Mouse (Mus musculus): ENCODE data around the gene Tspear.

Tspear gene

DNA sequence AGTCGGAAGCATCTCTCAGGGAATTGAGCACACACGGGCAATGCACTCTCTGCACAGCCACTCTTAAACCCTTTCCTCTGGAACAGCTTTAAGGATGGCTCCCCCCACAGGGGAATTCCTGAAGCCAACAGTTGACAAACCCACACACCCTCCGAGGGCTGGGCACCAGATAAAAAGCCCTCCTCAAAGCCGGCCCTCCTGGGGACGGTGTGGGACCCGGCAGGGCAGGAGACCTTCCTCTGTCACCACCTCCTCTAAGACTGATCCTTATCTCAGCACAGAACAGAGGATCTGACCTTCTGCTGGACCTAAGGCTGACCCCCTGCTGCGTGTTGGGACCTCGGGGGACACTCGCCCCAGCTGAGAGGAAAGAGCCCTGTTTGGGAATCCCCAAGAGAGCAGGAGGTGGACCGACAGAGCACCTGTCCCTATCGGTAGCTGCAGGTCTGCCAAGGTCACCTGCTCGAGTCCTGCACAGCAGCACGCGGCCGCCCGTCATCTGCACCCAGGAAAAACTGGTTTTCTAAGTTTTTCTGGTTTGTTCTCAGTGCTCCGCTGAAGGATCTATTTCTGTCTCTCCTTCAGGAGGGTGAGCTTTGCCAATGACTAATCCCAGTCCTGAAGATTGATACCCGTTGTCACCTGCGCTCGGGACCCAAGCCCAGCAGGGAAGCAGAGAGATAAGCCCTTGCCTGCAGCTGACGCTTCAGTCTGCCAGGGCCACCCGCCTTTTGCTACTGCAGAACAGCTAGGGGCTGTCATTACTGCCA is at the start of gene Tspear:
TSS of gene Tspear (plus strand) at position 675 of the 770 bp plus-strand sequence.
- ChIA-PET CTCF (interaction anchor here in 2 of 4 experiments (0.6 to 0.8 kb wide), 2 partner anchors 39 to 143 kb away, joined by 3 read pairs; no protein-coding TSS in a partner anchor), POLR2A (interaction anchor here in 3 of 4 experiments (0.5 to 0.7 kb wide), 4 partner anchors 19 to 1075 kb away, joined by 3 to 4 read pairs (median 3); no protein-coding TSS in a partner anchor)

DNA sequence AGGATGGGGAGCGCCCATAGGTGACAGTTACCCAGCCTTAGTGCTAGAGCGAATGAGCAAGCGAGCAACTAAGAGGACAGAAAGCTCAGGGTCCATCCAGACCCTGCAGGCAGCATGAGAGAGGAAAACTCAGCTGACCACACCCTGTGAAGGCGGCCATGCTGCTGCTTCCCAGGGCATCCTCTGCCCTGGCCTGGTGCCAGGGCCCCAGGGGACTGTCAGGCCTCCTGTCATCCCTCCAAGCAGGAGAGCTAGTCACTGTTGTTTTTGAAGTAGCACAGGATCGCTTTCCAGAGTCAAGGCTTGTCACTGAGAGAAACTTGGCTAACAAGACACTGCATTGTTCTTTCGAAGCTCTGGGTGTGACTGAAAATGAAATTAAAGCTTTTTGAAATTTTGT is 47.4 kb upstream of the Tspear start:
- ChIA-PET POLR2A (interaction anchor here in 2 of 4 experiments (0.5 to 0.7 kb wide), 2 partner anchors 11 to 600 kb away, joined by 3 read pairs; no protein-coding TSS in a partner anchor), CTCF (interaction anchor here in 2 of 4 experiments (0.9 to 1.0 kb wide), 2 partner anchors 12 to 96 kb away, joined by 3 to 4 read pairs; no protein-coding TSS in a partner anchor)

DNA sequence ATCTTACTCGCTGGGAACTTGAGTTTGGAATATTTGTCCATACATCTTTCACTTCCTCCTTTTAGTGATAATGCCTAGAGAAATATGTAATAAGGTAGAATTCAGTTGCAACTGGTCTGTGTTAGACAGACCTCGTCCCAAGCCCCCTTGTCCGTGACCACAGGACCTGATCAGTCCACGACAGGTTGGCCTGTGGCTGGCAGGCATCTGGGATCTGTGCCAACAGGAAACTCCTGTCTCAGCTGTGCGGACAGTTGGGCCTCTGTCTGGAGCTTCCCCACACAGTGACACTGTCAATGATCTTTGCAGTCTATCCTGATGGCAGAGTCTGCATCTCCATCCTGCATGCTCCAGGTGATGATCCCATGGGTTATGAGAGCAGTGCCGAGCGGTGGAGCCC is 43.2 kb upstream of the Tspear start:
- POLR2A ChIA-PET, result interaction anchor here in 1 of 4 experiments (1.1 kb wide), 1 partner anchor 22 kb away, joined by 3 read pairs; no protein-coding TSS in a partner anchor
- CTCF ChIA-PET, result no interaction called here

DNA sequence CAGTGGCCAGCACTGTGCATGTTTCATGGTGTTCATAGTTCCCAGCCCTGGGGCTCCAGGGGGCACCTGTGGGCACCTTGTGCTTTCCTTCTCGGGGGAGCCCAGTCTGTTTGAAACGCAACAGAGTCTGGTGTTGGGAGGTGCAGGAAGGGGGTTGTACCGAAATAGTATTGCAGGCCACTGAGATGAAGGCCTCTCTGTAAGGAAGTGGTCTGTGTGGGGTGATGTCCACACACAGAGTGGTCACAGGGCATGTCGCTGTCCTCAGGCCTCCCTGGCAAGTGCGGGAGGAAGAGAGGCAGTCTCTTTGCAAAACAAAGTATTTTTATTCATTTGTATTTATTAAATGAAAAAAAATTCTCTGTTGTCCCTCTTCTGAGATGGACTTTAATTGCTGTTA is 40.8 kb upstream of the Tspear start:
- CTCF ChIA-PET, result no interaction called here

DNA sequence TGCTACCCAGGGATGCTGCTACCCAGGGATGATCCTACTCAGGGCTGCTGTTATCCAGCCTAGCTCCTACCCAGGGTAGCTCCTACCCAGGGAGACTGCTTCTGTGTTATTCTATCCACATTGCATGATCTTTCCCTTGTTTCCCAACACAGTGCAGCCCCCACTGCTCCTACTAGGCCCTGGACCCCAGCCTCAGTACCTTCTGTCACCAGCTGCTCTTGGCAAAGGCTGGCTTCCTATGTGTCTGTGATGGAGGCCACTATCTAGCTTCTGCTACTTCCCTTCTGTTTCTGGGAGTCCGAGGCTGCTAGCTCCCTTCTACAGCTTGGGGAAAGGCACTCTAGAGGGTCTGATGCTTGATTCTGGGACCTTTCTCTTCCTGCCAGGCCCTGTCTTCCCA is 38.9 kb upstream of the Tspear start:
- ChIA-PET CTCF (interaction anchor here in 1 of 4 experiments (0.5 kb wide), 1 partner anchor 32 kb away, joined by 5 read pairs; no protein-coding TSS in a partner anchor), POLR2A (interaction anchor here in 2 of 4 experiments (0.8 to 1.3 kb wide), 5 partner anchors 14 to 254 kb away, joined by 3 to 4 read pairs (median 3); partner anchors contain the start of gene Pttg1ip (in 1 of the 2))

More for the DNA sequence above, 40.8 kb upstream of the Tspear start:
- POLR2A ChIA-PET, result interaction anchor here in 1 of 4 experiments (0.6 to 1.1 kb wide), 2 partner anchors 39 to 143 kb away, joined by 3 read pairs; no protein-coding TSS in a partner anchor

DNA sequence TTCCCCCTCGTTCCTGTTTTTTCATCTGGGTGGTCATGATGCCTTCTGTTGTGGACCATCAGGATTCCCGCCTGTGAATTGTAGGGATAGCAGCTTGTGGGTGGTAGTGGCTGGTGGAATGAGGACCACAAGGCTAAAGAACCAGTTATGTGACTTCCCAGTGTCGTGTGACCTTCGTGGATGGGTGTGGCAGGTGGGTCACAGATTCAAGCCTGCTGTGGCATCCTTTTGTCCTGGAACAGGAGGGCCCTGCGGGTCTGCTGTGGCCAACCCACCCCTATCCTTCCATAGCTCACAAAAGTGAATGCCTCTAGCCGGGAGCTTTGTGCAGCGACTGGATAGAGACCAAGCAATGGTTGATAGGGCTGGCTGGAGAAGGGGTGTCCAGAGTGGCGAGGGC is 38.5 kb upstream of the Tspear start:
- CTCF ChIA-PET, result no interaction called here
- POLR2A ChIA-PET, result interaction anchor here in 2 of 4 experiments (0.5 to 1.3 kb wide), 6 partner anchors 14 to 254 kb away, joined by 3 to 5 read pairs (median 3); partner anchors contain the start of gene Pttg1ip (in 1 of the 2)

DNA sequence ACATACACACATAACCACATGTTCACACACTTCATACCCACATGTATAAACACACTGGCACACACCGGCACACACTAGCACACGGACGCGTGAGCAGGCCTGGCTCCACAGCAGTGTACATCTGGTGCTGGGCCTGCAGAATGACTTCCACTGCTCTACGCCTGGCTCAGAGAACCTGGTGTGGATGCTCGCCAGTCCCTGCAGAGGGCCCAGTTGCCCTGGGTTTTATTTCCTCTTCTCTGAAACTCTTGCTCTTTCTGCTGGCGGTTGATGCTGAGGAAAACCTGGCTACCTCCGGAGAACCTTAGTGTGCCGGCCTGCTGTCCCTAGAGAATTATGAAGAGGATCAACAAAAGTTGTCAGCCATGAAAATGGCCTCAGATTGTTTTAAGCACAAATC is 34.3 kb upstream of the Tspear start:
- CTCF ChIA-PET, result no interaction called here
- POLR2A ChIA-PET, result no interaction called here

DNA sequence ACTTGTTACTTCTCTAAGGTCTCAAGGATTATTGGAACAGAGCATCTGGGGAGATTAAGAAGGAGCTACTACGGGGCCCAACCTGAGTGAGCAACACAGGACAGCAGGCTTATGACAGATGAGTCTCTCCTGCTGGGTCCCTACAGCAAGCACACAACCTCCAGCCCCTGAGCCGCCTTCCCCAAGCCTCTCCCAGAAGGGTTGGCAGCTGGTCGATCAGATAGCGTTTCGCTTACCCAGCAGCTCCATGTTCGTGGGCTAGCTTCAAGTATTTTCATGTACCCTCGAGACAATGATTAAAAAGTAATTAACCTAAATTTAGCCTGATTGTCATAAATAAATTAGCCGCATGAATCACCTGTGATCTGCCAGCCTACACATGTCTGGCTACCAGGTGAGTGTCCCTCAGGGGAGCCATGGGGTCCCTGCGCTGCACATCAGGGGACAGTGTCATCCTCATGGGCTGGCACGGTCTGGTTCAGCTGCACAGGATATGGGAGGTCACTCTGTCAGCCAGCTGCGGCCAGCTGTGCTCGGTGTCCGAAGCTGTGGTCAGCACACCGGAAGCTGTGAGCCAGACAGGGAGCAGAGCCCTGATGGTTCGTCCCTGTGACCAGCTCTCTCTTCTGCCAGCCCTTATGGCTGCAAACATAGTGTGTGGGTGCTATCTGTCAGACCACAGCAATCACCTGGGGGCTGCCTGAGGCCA is 27.9 kb upstream of the Tspear start:
- POLR2A ChIA-PET, result interaction anchor here in 1 of 4 experiments (1.4 kb wide), 1 partner anchor 9 kb away, joined by 3 read pairs; no protein-coding TSS in a partner anchor
- CTCF ChIA-PET, result interaction anchor here in 1 of 4 experiments (1.3 kb wide), 1 partner anchor 115 kb away, joined by 3 read pairs; no protein-coding TSS in a partner anchor

DNA sequence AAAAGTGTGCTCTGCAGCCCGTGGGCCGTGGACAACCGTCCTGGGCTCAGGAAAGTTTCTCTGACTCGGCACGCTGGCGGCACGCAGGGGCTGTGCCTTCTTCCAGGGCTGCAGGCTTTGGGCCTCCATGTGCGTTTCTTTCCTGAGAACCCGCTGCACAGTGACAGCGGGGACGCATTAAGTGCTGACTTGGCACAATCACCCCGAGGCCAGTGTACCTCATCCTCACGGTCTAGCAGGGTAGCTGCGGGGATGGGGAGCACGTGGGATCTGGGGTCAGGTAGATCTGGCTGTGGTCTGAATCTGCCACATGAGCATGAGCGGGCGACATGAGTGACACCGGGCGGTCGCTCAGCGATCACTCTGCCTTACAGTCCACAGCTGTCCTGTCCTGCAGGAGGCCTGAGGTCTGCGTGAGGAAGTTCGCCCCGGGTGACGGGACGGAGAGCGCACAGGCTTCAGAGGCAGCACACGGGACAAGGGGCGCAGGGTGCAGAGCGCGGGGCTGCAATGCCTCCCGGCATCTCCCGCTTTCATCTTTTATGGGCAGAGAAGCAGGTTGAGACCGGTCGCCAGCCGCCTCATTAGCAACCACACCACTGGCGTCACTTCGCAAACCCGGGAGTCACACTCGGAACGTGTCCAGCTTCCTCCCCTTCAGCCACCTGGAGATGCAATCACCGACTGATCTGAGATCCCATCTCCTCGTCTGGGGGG is 22.3 kb upstream of the Tspear start:
- ChIA-PET POLR2A (interaction anchor here in 2 of 4 experiments (0.5 to 1.2 kb wide), 2 partner anchors 15 to 20 kb away, joined by 3 to 4 read pairs; no protein-coding TSS in a partner anchor), CTCF (interaction anchor here in 1 of 4 experiments (0.6 kb wide), 2 partner anchors 61 to 327 kb away, joined by 3 read pairs; no protein-coding TSS in a partner anchor)

DNA sequence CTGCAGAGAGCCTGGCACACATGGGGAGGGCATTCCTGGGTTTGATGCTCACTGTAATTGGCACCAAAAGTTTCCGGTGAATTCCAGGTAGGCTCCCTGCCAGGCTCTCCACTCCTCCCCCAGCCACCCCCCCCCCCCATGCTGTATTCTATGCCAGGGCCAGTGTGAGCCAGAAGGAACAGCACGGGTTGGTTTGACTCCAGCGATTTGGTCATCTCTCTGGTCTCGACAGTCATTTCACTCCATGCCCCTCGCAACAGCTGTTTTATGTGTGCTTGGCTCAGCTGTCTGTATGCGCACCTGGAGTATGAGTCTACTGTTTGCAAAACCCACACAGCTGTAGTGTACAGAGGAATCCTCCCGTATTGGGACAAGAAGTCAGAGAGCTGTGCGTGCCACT is 20.0 kb upstream of the Tspear start:
- POLR2A ChIA-PET, result interaction anchor here in 2 of 4 experiments (0.6 to 0.9 kb wide), 2 partner anchors 18 to 269 kb away, joined by 3 to 6 read pairs; no protein-coding TSS in a partner anchor

DNA sequence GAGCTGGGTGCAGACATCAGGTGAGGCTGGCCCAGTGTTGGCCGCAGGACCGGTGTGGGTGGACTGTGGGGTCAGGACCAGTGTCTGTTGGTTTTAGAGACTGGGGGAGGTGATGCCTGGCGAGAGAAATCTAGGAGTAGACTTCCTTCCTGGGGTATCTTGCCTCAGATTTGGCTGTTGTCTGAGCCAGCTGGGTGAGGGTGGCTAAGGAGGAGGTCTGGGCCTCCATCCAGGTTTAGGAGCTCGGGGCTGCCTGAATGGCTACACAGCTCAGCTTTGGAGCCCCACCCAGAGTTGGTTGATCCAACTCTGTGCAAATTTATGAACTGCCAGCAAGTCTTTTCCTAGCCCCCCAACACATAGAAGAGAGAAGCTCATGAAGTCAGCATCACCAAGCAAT is 19.0 kb upstream of the Tspear start:
- CTCF ChIA-PET, result interaction anchor here in 1 of 4 experiments (1.2 kb wide), 1 partner anchor 211 kb away, joined by 3 read pairs; no protein-coding TSS in a partner anchor
- POLR2A ChIA-PET, result interaction anchor here in 1 of 4 experiments (0.7 kb wide), 1 partner anchor 19 kb away, joined by 4 read pairs; the partner anchor contains the start of gene Tspear

More for the DNA sequence above, 20.0 kb upstream of the Tspear start:
- CTCF ChIA-PET, result interaction anchor here in 2 of 4 experiments (0.6 to 1.2 kb wide), 2 partner anchors 115 to 212 kb away, joined by 3 read pairs; no protein-coding TSS in a partner anchor

DNA sequence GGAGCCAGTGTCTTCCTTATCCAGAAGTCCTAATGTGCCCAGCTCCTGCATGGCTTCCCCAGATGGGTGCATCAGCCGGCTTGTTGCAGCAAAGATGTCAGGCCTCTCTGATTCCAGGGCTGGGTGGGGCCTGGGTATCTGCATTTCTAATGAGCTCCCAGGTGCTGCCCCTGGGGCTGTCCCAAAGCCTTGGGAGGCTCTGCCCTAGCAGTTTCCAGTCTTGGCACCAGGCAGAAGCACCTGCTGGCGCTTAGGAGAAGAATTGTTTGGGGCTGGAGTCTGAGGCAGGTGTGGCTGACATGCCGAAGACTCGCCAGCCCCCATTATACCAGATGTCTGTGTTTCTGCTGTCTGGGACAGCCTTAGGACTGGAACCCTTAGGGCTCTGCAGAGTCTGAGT is 15.7 kb upstream of the Tspear start:
- ChIA-PET POLR2A (no interaction called here), CTCF (interaction anchor here in 1 of 4 experiments (0.6 kb wide), 1 partner anchor 339 kb away, joined by 4 read pairs; the partner anchor contains the start of gene Pfkl)

DNA sequence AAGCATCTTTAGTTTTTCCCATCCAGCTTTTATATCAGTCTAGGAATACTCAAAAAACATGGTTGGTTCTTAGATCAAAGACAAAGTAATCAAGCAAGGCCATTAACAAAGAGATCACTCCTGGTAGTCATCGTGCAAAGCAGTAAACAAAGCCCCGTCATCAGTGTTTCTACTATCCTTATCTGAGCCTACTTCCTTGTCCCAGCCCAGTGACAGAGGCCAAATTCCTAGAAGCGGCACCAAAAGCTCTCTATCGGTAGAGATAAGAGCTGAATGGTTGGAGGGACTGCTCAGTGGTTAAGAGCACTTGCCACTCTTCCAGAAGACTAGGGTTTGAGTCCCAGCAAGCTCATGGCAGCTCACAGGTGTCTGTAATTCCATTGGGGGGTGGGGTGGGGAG is 14.8 kb upstream of the Tspear start:
- CTCF ChIA-PET, result no interaction called here
- POLR2A ChIA-PET, result interaction anchor here in 1 of 4 experiments (0.6 kb wide), 1 partner anchor 640 kb away, joined by 3 read pairs; no protein-coding TSS in a partner anchor

DNA sequence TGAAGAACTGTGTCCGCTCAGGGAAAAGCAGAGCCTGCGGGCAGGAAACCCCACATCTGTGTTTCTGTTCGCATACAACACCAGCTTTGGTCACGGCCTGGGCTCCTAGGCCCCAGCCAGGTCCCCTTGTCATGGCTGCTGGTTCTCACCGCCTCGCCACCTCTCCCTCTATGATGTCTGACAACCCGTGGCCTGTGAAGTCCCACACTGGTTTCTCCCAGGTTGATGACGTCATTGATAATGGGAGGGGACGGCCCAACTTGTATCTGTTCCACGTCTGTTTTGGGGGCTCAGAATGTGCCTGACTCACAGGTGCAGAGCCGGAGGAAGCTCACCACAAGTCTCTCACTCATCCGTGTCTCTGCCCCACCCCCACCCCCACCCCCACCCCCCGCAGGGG is 12.6 kb upstream of the Tspear start:
- POLR2A ChIA-PET, result interaction anchor here in 1 of 4 experiments (1.3 kb wide), 1 partner anchor 101 kb away, joined by 3 read pairs; no protein-coding TSS in a partner anchor
- CTCF ChIA-PET, result no interaction called here

DNA sequence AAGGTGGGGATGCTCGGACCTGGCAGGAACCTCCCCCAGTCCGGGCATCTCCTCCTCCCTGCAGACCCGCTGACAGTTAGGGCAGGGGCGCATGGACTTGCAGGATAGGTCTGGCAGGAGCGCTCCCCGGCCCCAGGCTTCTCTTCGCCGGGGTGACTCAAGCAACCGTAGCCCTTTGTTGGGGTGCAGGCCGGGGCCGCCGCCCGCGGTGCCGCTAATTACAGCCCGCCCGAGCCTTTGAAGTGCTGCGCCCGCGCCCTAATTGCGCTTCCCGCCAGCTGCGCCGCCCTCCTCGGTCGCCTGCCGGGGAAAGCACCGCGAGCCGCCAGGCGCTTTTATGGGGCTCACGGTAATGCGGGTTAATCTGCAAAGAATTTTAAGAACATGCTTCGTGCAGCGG is 8.8 kb upstream of the Tspear start:
- ChIA-PET POLR2A (no interaction called here), CTCF (no interaction called here)

DNA sequence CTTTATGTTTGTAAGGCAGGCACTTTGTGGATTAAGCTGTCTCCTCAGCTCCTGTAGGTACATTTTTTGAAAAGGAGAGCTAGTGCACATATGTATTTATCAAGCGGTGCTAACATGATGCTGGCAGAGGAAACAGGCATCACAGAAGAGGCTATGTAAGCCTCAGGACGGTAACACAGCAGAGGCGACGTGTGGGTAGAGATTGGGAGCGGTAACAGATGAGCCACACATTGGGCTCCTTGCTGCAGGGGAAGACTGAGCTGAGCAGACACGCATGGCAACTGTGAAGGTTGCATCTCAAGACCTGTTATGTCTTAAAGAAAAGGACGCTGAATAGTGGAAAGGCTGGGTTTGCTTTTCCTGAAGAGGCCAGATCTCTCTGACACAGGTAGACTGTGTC is 3.4 kb upstream of the Tspear start:
- POLR2A ChIA-PET, result interaction anchor here in 2 of 4 experiments (0.7 to 1.1 kb wide), 2 partner anchors 50 to 57 kb away, joined by 3 to 7 read pairs; no protein-coding TSS in a partner anchor
- CTCF ChIA-PET, result no interaction called here

DNA sequence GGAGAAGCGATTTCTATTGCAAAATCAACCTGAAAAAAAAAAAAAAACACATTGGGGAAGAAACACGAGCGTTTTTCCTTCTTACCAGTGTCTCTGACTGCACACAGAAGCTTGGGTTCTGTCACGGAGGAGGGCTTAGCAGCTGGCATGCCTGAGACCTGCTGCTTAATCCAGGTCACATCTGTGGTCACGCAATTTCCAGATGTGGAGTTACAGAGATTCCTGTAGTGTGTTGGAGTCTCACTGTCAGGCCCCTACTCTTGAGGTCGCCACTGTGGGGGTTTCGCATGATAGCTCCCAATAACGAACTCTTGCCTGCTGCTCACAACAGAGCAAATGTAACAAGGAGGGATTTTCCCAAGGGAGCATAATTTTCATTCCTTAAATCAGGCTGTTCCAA is 2.2 kb upstream of the Tspear start:
- CTCF ChIA-PET, result interaction anchor here in 3 of 4 experiments (0.6 to 0.7 kb wide), 4 partner anchors 132 to 533 kb away, joined by 3 to 7 read pairs (median 3); no protein-coding TSS in a partner anchor
- POLR2A ChIA-PET, result interaction anchor here in 3 of 4 experiments (0.6 to 1.3 kb wide), 9 partner anchors 17 to 722 kb away, joined by 3 to 6 read pairs (median 3); partner anchors contain the start of genes Krtap10-10 (in 1 of the 3), Pcbp3 (in 1 of the 3) and Pttg1ip (in 1 of the 3)

DNA sequence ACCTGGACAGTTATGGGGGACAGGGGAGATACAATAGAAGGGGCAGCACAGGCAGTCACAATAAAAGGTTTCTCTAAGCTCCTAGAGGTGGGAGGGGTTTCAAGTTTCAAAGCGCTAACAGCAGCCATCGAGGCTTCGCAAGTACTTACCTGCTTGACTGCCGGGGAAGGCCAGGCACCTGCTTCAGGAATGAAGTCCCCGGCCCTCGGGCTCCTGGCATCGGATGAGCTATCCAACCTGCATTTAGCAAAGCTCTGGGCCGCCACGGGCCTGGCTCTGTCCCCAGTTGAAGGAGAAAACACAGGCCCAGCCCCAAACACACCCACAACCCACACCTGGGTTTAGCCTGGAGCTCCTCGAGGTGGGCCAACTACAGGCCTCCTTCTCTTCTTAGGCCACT is 652 bp downstream of the Tspear start:
- ChIA-PET POLR2A (interaction anchor here in 1 of 4 experiments (0.5 kb wide), 1 partner anchor 211 kb away, joined by 3 read pairs; no protein-coding TSS in a partner anchor), CTCF (no interaction called here)

Measured in embryonic stem cell, embryonic (primary cell).